Mouse (Mus musculus) cortical plate, adult 2 months (tissue): ENCODE results near the gene Tacc3.

Source experiments
- CTCF ChIP-seq: fragments of 200-500 bp; IDR thresholded peaks from 2 replicates; pipeline ENCODE4 v1.5.1; 2011; ENCODE audit warnings: mild to moderate bottlenecking, control low read depth, low read length; ENCODE audit not compliant: insufficient read depth; ENCODE audit errors: extremely low read depth
- POLR2A ChIP-seq: fragments of 200-500 bp; IDR thresholded peaks from 2 replicates; pipeline ENCODE4 v1.6.1; 2011; ENCODE audit warnings: mild to moderate bottlenecking, low read length, control low read depth; ENCODE audit not compliant: insufficient read depth; ENCODE audit errors: extremely low read depth

GRCm38 (mm10) chr5:33635361-33635760, 22.6 kb upstream of the Tacc3 start:
- TF ChIP-seq CTCF (no peak), POLR2A (no peak)
